Mouse (Mus musculus) stomach, embryonic 15.5 days (tissue): Measurements from ENCODE around the gene Gm9936. TPM values are rescaled to one million over a fixed set of nuclear protein-coding genes. Genes with fewer than 3 reads are reported as not detected.
A peak's percentile ranks its signal among the peaks of the same experiment; 100 is the strongest.

ENCODE experiments used
- ATAC-seq: fragments of 200-750 bp; cut with Nextera tagmentation; 2 replicates; pipeline ENCODE4 v1.8.0; 2017; ENCODE audit warnings: low read depth, moderate number of reproducible peaks, moderate TSS enrichment; ENCODE audit not compliant: insufficient read depth, low FRiP score
- H3K27ac ChIP-seq: fragments of 300-500 bp; sonication (generic); 2 replicates; pipeline ENCODE4 v1.5.1; 2015; ENCODE audit warnings: mild to moderate bottlenecking, inconsistent platforms
- H3K27me3 ChIP-seq: fragments of 300-500 bp; sonication (generic); replicated peaks from 2 replicates; pipeline ENCODE4 v1.6.1; 2015; ENCODE audit warnings: inconsistent platforms
- H3K36me3 ChIP-seq: fragments of 300-500 bp; sonication (generic); 2 replicates; pipeline ENCODE4 v1.6.1; 2015; ENCODE audit warnings: inconsistent platforms
- H3K4me1 ChIP-seq: fragments of 300-500 bp; sonication (generic); 2 replicates; pipeline ENCODE4 v1.6.1; 2015; ENCODE audit warnings: inconsistent platforms
- H3K4me2 ChIP-seq: fragments of 300-500 bp; sonication (generic); 2 replicates; pipeline ENCODE4 v1.6.1; 2015; ENCODE audit warnings: mild to moderate bottlenecking, inconsistent platforms
- H3K4me3 ChIP-seq: fragments of 300-500 bp; sonication (generic); replicated peaks from 2 replicates; pipeline ENCODE4 v1.5.1; 2015; ENCODE audit warnings: inconsistent platforms
- H3K9ac ChIP-seq: fragments of 300-500 bp; sonication (generic); 2 replicates; pipeline ENCODE4 v1.6.1; 2015; ENCODE audit warnings: inconsistent platforms
- H3K9me3 ChIP-seq: fragments of 300-500 bp; sonication (generic); 2 replicates; pipeline ENCODE4 v1.6.1; 2016; ENCODE audit warnings: inconsistent platforms
- WGBS: fragments of 180-500 bp; shearing (Covaris S2); methylation state at CpG from one replicate; pipeline ENCODE4 v1.1.7; 2015; 5-methylcytosine and 5-hydroxymethylcytosine counted together
- microRNA-seq: library from miRNA; unstranded; fragments of <30 nt; microRNA quantifications from one replicate; pipeline ENCODE4, GENCODE M21; 2016
- polyA plus RNA-seq: library from polyadenylated mRNA; unstranded; fragments of >200 nt; fragmentation: Nextera tagmentation; extraction: Ambion mirVana; gene quantifications from 2 replicates; pipeline ENCODE4 v1.2.1, GENCODE M21; 2015

Gm9936 gene
- polyA plus RNA-seq, 1 experiment from 2014 or later: 0.12 TPM

DNA sequence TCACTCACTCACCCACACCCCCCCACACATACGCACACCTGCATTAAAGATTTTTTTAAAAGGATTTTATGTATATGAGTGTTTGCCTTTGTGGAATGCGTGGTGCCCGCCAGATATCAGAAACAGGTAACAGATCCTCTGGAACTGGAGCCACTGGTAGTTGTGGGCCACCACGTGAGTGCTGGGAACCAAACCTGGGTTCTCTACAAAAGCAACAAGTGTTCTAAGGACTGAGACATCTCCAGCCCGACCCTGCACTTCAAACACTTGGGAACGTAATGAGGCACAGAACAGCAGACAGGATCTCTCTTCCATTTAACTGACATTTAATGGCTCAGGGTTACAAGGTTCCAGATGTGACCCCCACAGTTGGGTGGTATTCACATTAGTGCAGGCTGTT is 50.6 kb downstream of the Gm9936 start:
- Histone ChIP-seq H3K4me1 (0 out of 2 replicates have a peak, but pooled peaks cover 3% of the 10 kb centered on the region), H3K27me3 (no peaks in the 10 kb centered on the region), H3K9ac (no peak overlapping the region), H3K27ac (no peak overlapping the region), H3K9me3 (no peaks in the 10 kb centered on the region), H3K4me2 (no peak overlapping the region), H3K36me3 (peaks cover 35% of the 10 kb centered on the region), H3K4me3 (no peak overlapping the region)
- 64% methylated on average over 6 of the region's 6 CpGs for WGBS
- no peak for ATAC-seq

DNA sequence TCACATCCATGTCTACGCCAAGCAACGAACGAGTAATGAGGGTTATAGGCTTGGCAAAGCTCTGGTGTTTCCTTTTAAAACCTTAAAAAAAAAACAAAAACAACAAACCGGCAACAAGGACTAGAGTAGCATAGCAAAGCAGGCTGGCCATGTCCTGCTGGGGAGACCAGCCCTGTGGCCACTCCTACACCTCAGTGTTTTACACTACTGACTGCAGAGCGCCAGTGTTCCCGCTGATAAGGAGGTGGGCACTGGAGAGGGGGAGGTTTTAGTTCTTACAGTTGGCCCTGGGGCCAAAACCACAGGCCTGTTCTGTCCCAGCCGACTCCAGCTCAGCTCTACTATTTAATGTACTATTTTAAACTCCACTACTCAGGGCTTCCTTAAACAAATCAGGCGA is 51.0 kb downstream of the Gm9936 start:
- Histone ChIP-seq H3K27ac (peak overlapping the region; percentile 21; the same call in 1 of the 2 replicates), H3K9me3 (no peaks in the 10 kb centered on the region), H3K4me1 (0 out of 2 replicates have a peak, but pooled peaks cover 3% of the 10 kb centered on the region), H3K36me3 (peaks cover 38% of the 10 kb centered on the region), H3K4me3 (no peak overlapping the region), H3K4me2 (no peak overlapping the region), H3K27me3 (no peaks in the 10 kb centered on the region), H3K9ac (no peak overlapping the region)
- WGBS: 38% methylated on average over 8 of the region's 8 CpGs
- ATAC-seq: no peak

DNA sequence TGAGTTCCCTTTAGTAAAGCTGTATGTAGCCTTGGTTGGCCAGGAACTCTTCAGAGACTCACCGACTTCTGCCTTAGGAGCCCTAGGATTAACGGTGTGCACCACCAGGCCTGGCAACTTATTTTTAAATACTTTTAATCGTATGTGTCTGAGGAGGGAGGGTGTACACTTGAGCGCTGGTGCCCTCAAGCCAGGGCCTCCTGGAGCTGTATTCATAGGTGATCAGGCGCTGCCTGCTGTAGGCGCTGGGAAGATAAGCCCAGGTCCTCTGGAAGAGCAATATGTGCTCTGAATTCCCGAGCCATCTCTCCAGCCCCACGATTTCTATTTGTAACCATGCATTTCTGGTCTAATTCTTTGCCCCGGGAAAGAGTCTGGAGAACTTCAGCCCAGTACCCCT is 51.4 kb downstream of the Gm9936 start:
- Histone ChIP-seq H3K9me3 (no peaks in the 10 kb centered on the region), H3K27ac (peak overlapping the region; percentile 21; the same call in 1 of the 2 replicates), H3K9ac (no peak overlapping the region), H3K4me3 (no peak overlapping the region), H3K27me3 (no peaks in the 10 kb centered on the region), H3K36me3 (peaks cover 40% of the 10 kb centered on the region), H3K4me1 (0 out of 2 replicates have a peak, but pooled peaks cover 3% of the 10 kb centered on the region), H3K4me2 (no peak overlapping the region)
- no peak for ATAC-seq
- WGBS: 51% methylated on average over 9 of the region's 9 CpGs

DNA sequence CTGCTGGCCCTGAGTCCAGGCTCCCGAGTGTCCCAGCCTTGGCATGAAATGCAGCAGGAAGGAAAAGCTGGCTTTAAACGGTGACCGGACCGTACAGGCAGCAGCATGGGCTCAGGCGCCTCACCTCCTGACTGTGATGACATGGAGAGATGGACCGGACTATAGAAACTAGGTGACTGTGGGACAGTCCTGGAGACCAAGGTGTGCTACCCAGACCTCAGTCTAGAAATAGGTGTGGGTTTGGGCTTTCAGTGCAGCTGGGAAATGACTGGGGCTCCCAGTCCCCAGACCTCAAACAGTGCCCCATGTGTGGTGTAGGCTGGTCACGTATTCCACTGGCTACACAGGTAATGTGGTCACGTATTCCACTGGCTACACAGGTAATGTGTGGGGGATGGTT is 51.8 kb downstream of the Gm9936 start:
- Histone ChIP-seq H3K27me3 (no peaks in the 10 kb centered on the region), H3K4me3 (no peak overlapping the region), H3K36me3 (peaks cover 42% of the 10 kb centered on the region), H3K4me2 (no peak overlapping the region), H3K4me1 (0 out of 2 replicates have a peak, but pooled peaks cover 3% of the 10 kb centered on the region), H3K9me3 (no peaks in the 10 kb centered on the region), H3K9ac (no peak overlapping the region), H3K27ac (peak overlapping the region; percentile 21; the same call in 1 of the 2 replicates)
- WGBS: 77% methylated on average over 8 of the region's 8 CpGs
- ATAC-seq: no peak

Small RNA genes within 50 kb of the gene (microRNA-seq; reads per million reads assigned to microRNA genes)
- gene Mir6240: 11.8 reads per million, percentile 26 among the genes with 10 or more reads in this experiment

Other genes starting within 250 kb of the Gm9936 start
- gene Trpv4, start 200.3 kb downstream of the Gm9936 start, polyA plus RNA-seq: 1.7 and 1.9 TPM in 2 replicates
- gene Gltp, start 167.7 kb downstream of the Gm9936 start, polyA plus RNA-seq: 123 and 144 TPM in 2 replicates
- gene Tchp, start 150.9 kb downstream of the Gm9936 start, polyA plus RNA-seq: 11.5 and 11.6 TPM in 2 replicates
- 48.9 and 49.0 TPM in 2 replicates for gene Ankrd13a, start 84.0 kb downstream of the Gm9936 start, polyA plus RNA-seq
- gene Git2, start 83.2 kb downstream of the Gm9936 start, polyA plus RNA-seq: 36.7 and 39.8 TPM in 2 replicates
- gene 1500011B03Rik, start 35.2 kb downstream of the Gm9936 start, polyA plus RNA-seq: 78.6 and 82.0 TPM in 2 replicates
- not detected in 2 replicates for gene 4930519G04Rik, start 5.0 kb downstream of the Gm9936 start, polyA plus RNA-seq
- 6.9 and 8.5 TPM in 2 replicates for gene Oasl2, start 38.3 kb upstream of the Gm9936 start, polyA plus RNA-seq
- 0.90 and 1.2 TPM in 2 replicates for gene Oasl1, start 64.6 kb upstream of the Gm9936 start, polyA plus RNA-seq
- 52.4 and 57.4 TPM in 2 replicates for gene 2210016L21Rik, start 83.5 kb upstream of the Gm9936 start, polyA plus RNA-seq
- gene Hnf1a, start 112.4 kb upstream of the Gm9936 start, polyA plus RNA-seq: 11.2 and 16.2 TPM in 2 replicates
- 31.5 and 34.2 TPM in 2 replicates for gene Sppl3, start 152.5 kb upstream of the Gm9936 start, polyA plus RNA-seq
- gene Gm10401, start 239.6 kb upstream of the Gm9936 start, polyA plus RNA-seq: 27.1 and 31.2 TPM in 2 replicates